Mouse (Mus musculus): ENCODE results near the gene Ncf2. TPM values are rescaled to one million over a fixed set of nuclear protein-coding genes. Genes with fewer than 3 reads are reported as not detected.
"Not testable (repeated sequence)": the region's sequence is repeated elsewhere in the genome, so short reads cannot be mapped to it uniquely, and the experiment has no call there.

Ncf2 gene
- polyA plus RNA-seq (2015; fragmentation: Nextera tagmentation; extraction: Ambion mirVana) = 2.7 and 2.9 TPM in 2 replicates

DNA sequence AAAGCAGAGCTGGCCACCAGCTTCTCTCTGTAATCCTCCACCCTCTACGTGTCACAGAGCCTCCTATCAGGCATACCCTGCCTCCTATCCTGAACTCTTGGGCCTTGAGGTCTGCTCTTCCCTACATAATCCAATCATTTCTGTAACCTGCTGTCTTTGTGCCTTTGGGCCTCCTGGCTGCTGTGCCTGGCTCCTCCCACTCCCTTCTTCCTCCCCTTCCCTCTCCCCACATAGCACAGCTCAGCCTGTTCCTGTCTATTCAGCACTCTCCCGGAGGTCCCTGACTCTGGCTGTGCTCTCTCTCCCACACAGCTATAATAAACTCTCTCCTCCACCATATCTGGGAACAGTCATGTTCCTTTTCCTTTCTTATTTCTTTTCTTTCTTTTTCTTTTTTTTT is at the start of gene Ncf2:
TSS of gene Ncf2 (plus strand) at position 298 of the 400 bp plus-strand sequence.
- H3K36me3 ChIP-seq (ENCODE audit: control insufficient read depth, insufficient read depth, low read length) = no peaks in the 10 kb centered on the region
- H3K9ac ChIP-seq (ENCODE audit: low read depth, low read length) = no peak within 1 kb of the TSS; the same call in 1 of the 2 replicates
- H3K4me1 ChIP-seq (ENCODE audit: control insufficient read depth, insufficient read depth, low read depth, low read length) = peaks cover 3% of the 10 kb centered on the region; the same call in 1 of the 2 replicates
- 0 out of 2 replicates have a peak within 1 kb of the TSS, but pooled peaks have one; percentile 23 for H3K27ac ChIP-seq (ENCODE audit: low read depth, low read length)
- WGBS = 18% methylated on average over 2 of the region's 2 CpGs
- H3K4me2 ChIP-seq (ENCODE audit: low read length) = no peak within 1 kb of the TSS
- no peak within 1 kb of the TSS for H3K4me3 ChIP-seq (ENCODE audit: low read length)
- no peaks in the 10 kb centered on the region for H3K27me3 ChIP-seq (replicated peaks; ENCODE audit: control insufficient read depth, insufficient read depth, low read length)
- H3K9me3 ChIP-seq (ENCODE audit: control insufficient read depth, low read length) = no peaks in the 10 kb centered on the region
- ATAC-seq = peak; percentile 80

DNA sequence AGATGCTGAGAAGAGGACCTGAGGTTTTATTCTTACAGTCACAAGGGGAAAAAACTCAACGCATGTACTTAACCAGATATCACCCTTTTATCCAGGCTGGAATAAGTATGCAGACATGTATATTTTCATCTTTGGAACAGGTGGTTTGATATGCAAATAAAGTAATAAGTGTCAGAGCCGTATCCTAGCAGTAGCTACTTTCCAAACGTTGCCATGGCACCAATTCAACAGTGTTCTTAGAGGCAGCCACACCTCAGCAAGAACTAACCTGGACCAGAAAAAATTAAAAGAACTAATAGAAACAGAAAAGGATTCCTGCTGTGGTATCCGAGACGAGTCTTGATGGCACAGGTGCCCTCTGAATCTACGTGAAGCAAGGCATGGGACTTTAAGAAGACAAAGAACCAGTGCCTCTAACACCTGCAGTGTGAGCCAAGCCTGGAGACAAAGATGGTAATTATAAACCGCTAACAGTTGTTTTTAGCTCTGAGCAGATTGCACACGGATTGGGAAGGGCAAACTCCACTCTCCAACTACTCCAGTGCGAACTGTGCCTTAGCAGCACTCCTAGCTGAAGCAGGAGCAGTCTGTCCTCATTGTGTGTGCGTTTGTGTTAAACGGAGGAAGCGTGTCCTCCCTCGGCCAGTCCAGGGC is 49.6 kb upstream of the Ncf2 start, which contains the start of gene Apobec4:
TSS of gene Apobec4 (plus strand) at position 240 of the 654 bp plus-strand sequence.
- peak; percentile 49; the same call in 1 of the 2 replicates for ATAC-seq
- no peak within 1 kb of the TSS for H3K27ac ChIP-seq (ENCODE audit: low read depth, low read length)
- H3K27me3 ChIP-seq (replicated peaks; ENCODE audit: control insufficient read depth, insufficient read depth, low read length) = no peaks in the 10 kb centered on the region
- no peak within 1 kb of the TSS for H3K4me3 ChIP-seq (ENCODE audit: low read length)
- 50% methylated on average over 13 of the region's 13 CpGs for WGBS
- peaks cover 5% of the 10 kb centered on the region for H3K4me1 ChIP-seq (ENCODE audit: control insufficient read depth, insufficient read depth, low read depth, low read length)
- no peak within 1 kb of the TSS for H3K4me2 ChIP-seq (ENCODE audit: low read length)
- no peak within 1 kb of the TSS for H3K9ac ChIP-seq (ENCODE audit: low read depth, low read length)
- H3K36me3 ChIP-seq (ENCODE audit: control insufficient read depth, insufficient read depth, low read length) = no peaks in the 10 kb centered on the region
- H3K9me3 ChIP-seq (ENCODE audit: control insufficient read depth, low read length) = no peaks in the 10 kb centered on the region

DNA sequence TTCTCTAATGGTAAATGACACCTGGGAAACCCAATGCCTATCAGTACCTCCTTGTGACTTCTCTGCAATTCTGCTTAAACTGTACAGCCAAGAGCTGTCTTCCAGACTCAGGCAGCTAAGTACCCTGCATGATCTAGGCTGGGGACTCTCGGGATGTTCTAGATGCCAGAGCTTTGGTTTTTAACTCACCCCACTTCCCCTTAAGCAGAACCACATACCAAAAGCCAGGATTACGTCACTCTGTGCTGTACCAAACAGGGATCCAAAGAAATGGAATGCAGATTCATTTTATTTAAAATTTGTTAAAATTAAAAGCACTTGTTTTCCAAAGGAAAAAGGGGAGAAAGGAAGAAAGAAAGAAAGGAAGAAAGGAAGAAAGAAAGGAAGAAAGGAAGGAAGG is 38.2 kb upstream of the Ncf2 start:
- Histone ChIP-seq H3K27ac (ENCODE audit: low read depth, low read length) (no peak overlapping the region), H3K4me2 (ENCODE audit: low read length) (no peak overlapping the region), H3K4me3 (ENCODE audit: low read length) (no peak overlapping the region), H3K27me3 (replicated peaks; ENCODE audit: control insufficient read depth, insufficient read depth, low read length) (no peaks in the 10 kb centered on the region; the same call in 1 of the 2 replicates), H3K9me3 (ENCODE audit: control insufficient read depth, low read length) (no peaks in the 10 kb centered on the region), H3K9ac (ENCODE audit: low read depth, low read length) (no peak overlapping the region), H3K4me1 (ENCODE audit: control insufficient read depth, insufficient read depth, low read depth, low read length) (peaks cover 2% of the 10 kb centered on the region; the same call in 1 of the 2 replicates), H3K36me3 (ENCODE audit: control insufficient read depth, insufficient read depth, low read length) (no peaks in the 10 kb centered on the region)
- no peak for ATAC-seq
- 91% methylated on average over 2 of the region's 2 CpGs for WGBS

DNA sequence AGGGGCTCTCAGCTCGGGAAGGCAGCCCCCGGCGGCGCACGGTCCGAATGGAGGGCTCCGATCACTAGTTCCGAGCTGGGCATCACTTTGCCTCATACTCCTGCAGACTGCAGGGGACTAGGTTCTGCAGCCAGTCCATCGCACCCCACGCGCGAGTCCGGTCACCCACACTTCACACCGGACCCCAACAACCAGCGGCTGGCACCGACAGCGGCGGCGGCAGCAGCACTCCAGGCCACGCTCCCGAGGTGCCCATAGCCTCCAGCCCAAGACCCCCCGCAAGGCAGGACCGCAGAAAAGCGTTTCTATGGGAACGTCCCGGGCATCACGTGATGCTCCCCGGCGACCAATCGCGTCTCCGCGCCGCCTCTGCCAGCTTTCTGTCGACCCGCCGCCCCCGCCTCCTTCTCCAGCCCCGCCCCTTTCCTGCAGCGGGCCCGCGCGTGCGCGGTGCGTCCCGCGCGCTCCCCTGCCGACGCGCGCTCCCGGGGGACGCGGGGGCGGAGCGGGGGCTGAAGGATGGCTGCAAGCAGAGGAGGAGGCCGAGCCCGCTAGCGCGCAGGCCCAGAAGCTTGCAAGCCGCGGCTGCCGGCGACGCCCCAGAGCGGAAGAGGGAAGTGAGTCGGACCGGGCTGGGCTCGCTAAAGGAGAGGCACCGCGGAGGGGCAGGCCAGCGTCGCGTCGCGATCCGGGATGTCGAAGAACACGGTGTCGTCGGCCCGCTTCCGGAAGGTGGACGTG is 33.8 kb upstream of the Ncf2 start, which contains the start of the genes Rgl1 and Arpc5:
TSS of gene Rgl1 (minus strand) at position 320 of the 741 bp plus-strand sequence.
TSS of gene Arpc5 (plus strand) at position 511 of the 741 bp plus-strand sequence.
- under 1% methylated on average over 84 of the region's 86 CpGs for WGBS

DNA sequence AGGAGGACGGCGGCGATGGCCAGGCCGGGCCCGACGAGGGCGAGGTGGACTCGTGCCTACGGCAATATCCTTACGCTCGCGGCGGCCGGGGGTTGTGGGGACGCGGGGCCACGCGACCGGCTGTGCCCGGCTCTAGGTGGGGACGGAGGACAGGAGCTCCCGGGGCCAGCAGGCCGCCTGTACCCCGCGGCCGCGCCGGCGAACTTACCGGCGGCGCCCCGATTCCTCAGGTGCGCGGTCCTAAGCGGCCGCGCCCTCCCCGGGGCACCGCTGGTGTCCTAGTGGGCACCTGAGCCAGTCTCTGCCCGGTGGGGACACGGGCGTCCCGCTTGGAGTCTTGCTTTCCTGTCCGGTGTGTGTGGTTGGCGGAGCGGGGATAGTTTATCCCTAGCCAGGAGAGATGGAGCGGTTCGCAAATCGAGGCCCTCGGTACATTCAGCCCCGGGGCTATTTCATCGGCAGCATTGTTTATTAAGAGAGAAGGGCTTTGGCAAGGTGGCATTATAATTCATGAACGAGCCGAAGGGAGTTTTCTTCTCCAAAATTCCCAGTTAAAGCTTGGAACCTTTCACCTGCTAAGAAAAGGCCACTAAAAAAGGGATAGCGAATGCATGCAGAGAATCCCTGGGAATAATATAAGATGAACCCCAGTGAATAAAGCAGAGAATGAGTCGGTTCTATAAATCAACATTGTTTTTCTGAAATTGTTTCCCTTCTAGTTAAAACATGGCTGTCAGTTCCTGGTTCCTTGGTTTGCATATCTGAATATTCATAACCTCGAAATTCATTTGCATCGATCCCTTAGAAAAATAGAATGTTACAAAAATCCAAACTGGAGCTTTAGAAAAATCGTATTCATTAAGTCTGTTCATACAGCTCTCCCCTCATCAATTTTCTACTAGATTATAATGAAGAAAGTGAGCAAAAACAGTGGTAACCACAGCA is 32.9 kb upstream of the Ncf2 start:
- ATAC-seq = peak; percentile 72
- Histone ChIP-seq H3K27me3 (replicated peaks; ENCODE audit: control insufficient read depth, insufficient read depth, low read length) (no peaks in the 10 kb centered on the region; the same call in 1 of the 2 replicates), H3K4me2 (ENCODE audit: low read length) (peak overlapping the region; percentile 68), H3K9me3 (ENCODE audit: control insufficient read depth, low read length) (no peaks in the 10 kb centered on the region), H3K4me3 (ENCODE audit: low read length) (peak overlapping the region; percentile 89), H3K9ac (ENCODE audit: low read depth, low read length) (peak overlapping the region; percentile 97), H3K4me1 (ENCODE audit: control insufficient read depth, insufficient read depth, low read depth, low read length) (peaks cover 10% of the 10 kb centered on the region), H3K36me3 (ENCODE audit: control insufficient read depth, insufficient read depth, low read length) (peaks cover 6% of the 10 kb centered on the region), H3K27ac (ENCODE audit: low read depth, low read length) (peak overlapping the region; percentile 87)
- 1% methylated on average over 40 of the region's 60 CpGs for WGBS

More for the DNA sequence above, 33.8 kb upstream of the Ncf2 start, which contains the start of the genes Rgl1 and Arpc5:
- peak within 1 kb of the TSS; percentile 89 for H3K4me3 ChIP-seq (ENCODE audit: low read length)
- H3K4me1 ChIP-seq (ENCODE audit: control insufficient read depth, insufficient read depth, low read depth, low read length) = peaks cover 10% of the 10 kb centered on the region
- H3K9me3 ChIP-seq (ENCODE audit: control insufficient read depth, low read length) = no peaks in the 10 kb centered on the region
- H3K9ac ChIP-seq (ENCODE audit: low read depth, low read length) = peak within 1 kb of the TSS; percentile 97
- H3K27ac ChIP-seq (ENCODE audit: low read depth, low read length) = peak within 1 kb of the TSS; percentile 87
- H3K36me3 ChIP-seq (ENCODE audit: control insufficient read depth, insufficient read depth, low read length) = peaks cover 6% of the 10 kb centered on the region
- ATAC-seq = peak; percentile 97
- H3K27me3 ChIP-seq (replicated peaks; ENCODE audit: control insufficient read depth, insufficient read depth, low read length) = no peaks in the 10 kb centered on the region; the same call in 1 of the 2 replicates
- peak within 1 kb of the TSS; percentile 77 for H3K4me2 ChIP-seq (ENCODE audit: low read length)

DNA sequence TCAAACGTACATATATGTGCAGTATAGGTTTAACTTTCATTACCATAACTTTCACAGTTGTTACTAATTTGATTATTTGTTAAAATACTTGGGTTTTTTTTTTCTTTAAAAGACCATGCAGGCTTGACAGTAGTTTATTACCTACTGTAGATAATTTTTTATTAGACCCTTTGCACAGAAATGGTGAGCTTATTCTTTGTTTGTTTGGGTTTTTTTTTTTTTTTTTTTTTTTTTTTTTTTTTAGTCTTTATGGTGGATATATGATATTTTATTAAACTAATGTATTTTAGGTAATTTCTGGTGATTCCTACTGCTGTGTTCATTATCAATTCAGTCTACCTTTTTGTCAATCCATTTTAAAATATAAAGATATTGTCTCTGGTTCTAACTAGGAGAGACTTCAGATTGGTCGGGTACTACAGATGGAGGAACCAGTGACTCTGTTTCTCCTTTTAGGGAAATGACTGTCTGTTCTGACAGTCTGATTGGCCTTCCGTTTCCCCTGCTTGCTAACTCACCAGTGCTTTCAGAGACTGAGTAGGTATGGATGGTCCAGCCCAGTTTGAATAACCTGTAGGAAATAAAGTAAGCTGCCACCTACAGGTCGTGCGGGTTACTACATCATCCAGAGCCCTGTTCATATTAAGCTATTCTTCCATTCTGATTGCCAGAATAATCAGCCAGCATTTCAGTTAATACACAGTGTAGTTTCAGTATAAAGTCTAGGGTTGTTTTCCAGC is 32.1 kb upstream of the Ncf2 start:
- Histone ChIP-seq H3K4me1 (ENCODE audit: control insufficient read depth, insufficient read depth, low read depth, low read length) (peaks cover 10% of the 10 kb centered on the region), H3K9me3 (ENCODE audit: control insufficient read depth, low read length) (no peaks in the 10 kb centered on the region), H3K9ac (ENCODE audit: low read depth, low read length) (no peak overlapping the region), H3K27me3 (replicated peaks; ENCODE audit: control insufficient read depth, insufficient read depth, low read length) (no peaks in the 10 kb centered on the region; the same call in 1 of the 2 replicates), H3K36me3 (ENCODE audit: control insufficient read depth, insufficient read depth, low read length) (peaks cover 7% of the 10 kb centered on the region), H3K4me2 (ENCODE audit: low read length) (peak overlapping the region; percentile 68), H3K4me3 (ENCODE audit: low read length) (peak overlapping the region; percentile 89), H3K27ac (ENCODE audit: low read depth, low read length) (no peak overlapping the region)
- peak; percentile 46 for ATAC-seq
- 4% methylated on average over 5 of the region's 5 CpGs for WGBS

DNA sequence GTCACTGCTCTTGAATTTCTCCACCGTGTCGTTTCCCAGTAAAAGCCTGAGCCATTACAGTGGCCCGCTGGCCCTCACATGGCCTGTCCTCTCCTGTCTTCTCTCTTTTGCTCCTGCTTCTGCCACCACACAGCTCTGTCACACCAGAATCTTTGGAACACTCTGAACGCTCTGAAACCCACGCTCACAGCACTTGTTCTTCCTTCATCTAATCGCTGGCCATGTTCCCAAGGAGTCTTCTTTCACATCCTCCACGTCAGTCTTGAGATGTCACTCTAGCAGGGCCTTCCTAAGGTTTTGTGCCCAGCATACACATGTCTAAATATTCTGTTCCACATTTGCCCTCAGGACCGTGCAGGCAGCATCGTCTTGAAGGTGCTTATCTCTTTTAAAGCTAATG is 29.0 kb upstream of the Ncf2 start:
- Histone ChIP-seq H3K36me3 (ENCODE audit: control insufficient read depth, insufficient read depth, low read length) (peaks cover 20% of the 10 kb centered on the region), H3K27me3 (replicated peaks; ENCODE audit: control insufficient read depth, insufficient read depth, low read length) (no peaks in the 10 kb centered on the region), H3K9ac (ENCODE audit: low read depth, low read length) (no peak overlapping the region), H3K4me3 (ENCODE audit: low read length) (no peak overlapping the region), H3K9me3 (ENCODE audit: control insufficient read depth, low read length) (no peaks in the 10 kb centered on the region), H3K4me1 (ENCODE audit: control insufficient read depth, insufficient read depth, low read depth, low read length) (peaks cover 8% of the 10 kb centered on the region), H3K27ac (ENCODE audit: low read depth, low read length) (no peak overlapping the region), H3K4me2 (ENCODE audit: low read length) (no peak overlapping the region)
- no peak for ATAC-seq
- whole genome bisulfite sequencing = 88% methylated on average over 9 of the region's 9 CpGs

DNA sequence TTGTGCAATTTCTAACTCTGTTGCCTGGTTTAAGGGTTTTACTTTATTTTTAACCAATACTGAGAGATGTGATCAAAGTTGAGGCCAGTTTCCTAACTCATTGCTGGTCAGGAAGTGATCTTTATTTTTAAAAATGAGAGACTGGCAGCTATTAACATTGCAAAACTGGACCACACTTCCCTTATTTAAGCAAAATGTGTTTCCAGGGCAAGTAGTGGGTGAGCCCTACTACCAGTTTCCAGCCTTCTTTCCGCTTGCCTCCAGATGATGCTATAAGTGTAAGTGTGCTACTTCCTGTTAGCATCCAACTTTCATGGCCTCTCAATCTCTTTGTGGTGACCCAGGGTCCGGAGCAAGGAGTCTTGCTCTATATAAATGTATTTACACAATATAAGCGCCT is 25.4 kb upstream of the Ncf2 start:
- ATAC-seq; H3K4me1 ChIP-seq (ENCODE audit: control insufficient read depth, insufficient read depth, low read depth, low read length); H3K4me2 ChIP-seq (ENCODE audit: low read length); H3K9ac ChIP-seq (ENCODE audit: low read depth, low read length); H3K27me3 ChIP-seq (replicated peaks; ENCODE audit: control insufficient read depth, insufficient read depth, low read length); H3K4me3 ChIP-seq (ENCODE audit: low read length); H3K27ac ChIP-seq (ENCODE audit: low read depth, low read length); H3K9me3 ChIP-seq (ENCODE audit: control insufficient read depth, low read length): not testable (repeated sequence)
- peaks cover 23% of the 10 kb centered on the region for H3K36me3 ChIP-seq (ENCODE audit: control insufficient read depth, insufficient read depth, low read length)
- 87% methylated on average over 3 of the region's 3 CpGs for WGBS
